Mouse (Mus musculus): ENCODE measurements around the gene Ankrd55.

GRCm38 (mm10) chr13:112348250-112348649 lies 60.0 kb downstream of the Ankrd55 start:
- TF ChIP-seq CTCF (IDR thresholded peaks at IDR 0.05; ENCODE audit: extremely low read depth, insufficient read depth, insufficient read length, insufficient replicate concordance) (no peak), POLR2A (IDR thresholded peaks at IDR 0.05; ENCODE audit: low read depth, low read length) (no peak)

All from spleen, adult 2 months (tissue).